Comparison of ENCODE assay signal across 8 mouse cellular contexts in the genomic region with DNA sequence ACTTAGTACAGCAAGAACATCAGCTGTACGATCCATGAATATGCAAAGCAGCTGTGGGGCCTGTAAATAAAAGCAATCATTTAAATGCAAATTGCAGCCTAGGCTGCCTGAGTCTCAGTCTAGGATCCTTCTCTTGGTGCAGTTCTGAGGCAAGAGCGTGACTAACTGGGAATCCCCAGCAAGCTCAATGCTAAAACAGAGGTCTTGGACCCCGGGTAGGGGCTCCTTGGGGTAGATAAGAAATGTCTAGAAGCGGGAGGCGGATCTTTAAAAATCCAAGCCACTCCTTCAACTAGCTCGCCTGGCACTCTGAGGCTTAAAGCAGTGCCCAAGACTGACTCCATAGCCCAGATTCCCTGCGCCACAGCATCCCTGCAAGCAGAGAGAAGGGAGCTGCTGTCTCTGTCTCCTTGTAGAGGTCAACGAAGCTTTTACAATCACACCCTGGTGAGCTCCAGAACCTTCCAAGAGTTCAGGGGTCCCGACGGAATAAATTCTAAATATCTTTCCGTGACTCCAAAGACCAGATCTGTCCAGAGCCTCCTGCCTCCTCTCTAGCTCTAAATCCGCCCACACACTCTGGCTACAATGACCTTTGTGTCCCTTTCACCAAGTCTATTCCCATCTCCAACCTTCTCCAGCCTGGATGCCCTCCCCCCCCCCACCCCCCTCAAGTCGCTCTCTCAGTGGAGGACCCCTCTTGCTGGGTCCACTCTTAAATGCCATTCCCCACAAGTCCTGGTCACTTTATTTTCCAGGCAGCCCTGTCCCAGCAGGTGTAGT. TPM values are rescaled to one million over a fixed set of nuclear protein-coding genes. Genes with fewer than 3 reads are reported as not detected.
DNase-seq lines count a peak whose midpoint lies in the region; ATAC-seq and TF ChIP-seq lines count a peak whose summit lies in the region.

No protein-coding gene starts in this region.

- no peak for TF ChIP-seq CTCF in cerebellum, adult 2 months (IDR thresholded peaks at IDR 0.05; ENCODE audit: borderline replicate concordance, insufficient read depth, low read depth, low read length)
- TF ChIP-seq CTCF in lung, embryonic 14.5 days (IDR thresholded peaks at IDR 0.05; ENCODE audit: low read depth): no peak

- peak overlapping the region; percentile 70; the same call in 1 of the 2 replicates for H3K27ac ChIP-seq in cerebellum, adult 2 months (ENCODE audit: insufficient read depth, low read length)
- H3K27ac ChIP-seq in lung, embryonic 14.5 days (ENCODE audit: low read depth): no peak overlapping the region
- H3K27ac ChIP-seq in intestine, embryonic 14.5 days (ENCODE audit: low read depth): no peak overlapping the region
- H3K27ac ChIP-seq in stomach, embryonic 14.5 days (ENCODE audit: low read length): no peak overlapping the region

- DNase-seq in cerebellum, adult 2 months: peak in 1 of 2 experiments; percentile 58
- DNase-seq in cerebellum, postnatal 4 days (ENCODE audit: low spot score in 2 of 2): no peak
- peak; percentile 4 for DNase-seq in lung, embryonic 14.5 days
- DNase-seq in lung, adult 18-20 months: no peak
- no peak for DNase-seq in intestine, embryonic 14.5 days (ENCODE audit: low spot score)
- DNase-seq in layer of hippocampus, postnatal 10 days (ENCODE audit: low spot score in 2 of 2): no peak
- no peak for DNase-seq in urinary bladder, postnatal 36 days (ENCODE audit: low spot score in 2 of 2)

- 13% methylated on average over 13 of the region's 13 CpGs for WGBS in cerebellum, adult 2 months
- 58% methylated on average over 13 of the region's 13 CpGs for WGBS in lung, embryonic 14.5 days
- WGBS in intestine, embryonic 14.5 days: 50% methylated on average over 13 of the region's 13 CpGs
- WGBS in stomach, embryonic 14.5 days: 57% methylated on average over 13 of the region's 13 CpGs

- H3K4me2 ChIP-seq in lung, embryonic 14.5 days: peak overlapping the region; percentile 91
- peak overlapping the region; percentile 85 for H3K4me2 ChIP-seq in intestine, embryonic 14.5 days (ENCODE audit: low read length)
- peak overlapping the region; percentile 97 for H3K4me2 ChIP-seq in stomach, embryonic 14.5 days (replicated peaks; ENCODE audit: low read depth, low read length)

- no peak overlapping the region for H3K9ac ChIP-seq in lung, embryonic 14.5 days
- H3K9ac ChIP-seq in intestine, embryonic 14.5 days (ENCODE audit: low read length): no peak overlapping the region
- H3K9ac ChIP-seq in stomach, embryonic 14.5 days (replicated peaks; ENCODE audit: low read depth, low read length): no peak overlapping the region

- peaks cover 21% of the 10 kb centered on the region for H3K4me1 ChIP-seq in cerebellum, adult 2 months (ENCODE audit: control insufficient read depth, insufficient read depth, low read length)
- peaks cover 18% of the 10 kb centered on the region for H3K4me1 ChIP-seq in lung, embryonic 14.5 days (ENCODE audit: insufficient read depth)
- peaks cover 6% of the 10 kb centered on the region; the same call in 1 of the 2 replicates for H3K4me1 ChIP-seq in intestine, embryonic 14.5 days (replicated peaks; ENCODE audit: control insufficient read depth, insufficient read depth, low read length)
- peaks cover 11% of the 10 kb centered on the region; the same call in 1 of the 2 replicates for H3K4me1 ChIP-seq in stomach, embryonic 14.5 days (ENCODE audit: control insufficient read depth, insufficient read depth, low read length)

- ATAC-seq in lung, embryonic 14.5 days (ENCODE audit: insufficient read depth): no peak
- no peak for ATAC-seq in intestine, embryonic 14.5 days (replicated peaks; ENCODE audit: low FRiP score, low TSS enrichment, low read depth)
- no peak for ATAC-seq in stomach, embryonic 14.5 days (ENCODE audit: insufficient number of reproducible peaks, insufficient read depth, low FRiP score, low read depth)

- no peaks in the 10 kb centered on the region for H3K27me3 ChIP-seq in cerebellum, adult 2 months (ENCODE audit: control insufficient read depth, insufficient read depth, low read length)
- H3K27me3 ChIP-seq in lung, embryonic 14.5 days (ENCODE audit: insufficient read depth, low read length): no peaks in the 10 kb centered on the region
- no peaks in the 10 kb centered on the region for H3K27me3 ChIP-seq in intestine, embryonic 14.5 days (replicated peaks; ENCODE audit: control insufficient read depth, insufficient read depth, low read length)
- H3K27me3 ChIP-seq in stomach, embryonic 14.5 days (ENCODE audit: control insufficient read depth, insufficient read depth, low read length): no peaks in the 10 kb centered on the region

- H3K36me3 ChIP-seq in lung, embryonic 14.5 days (ENCODE audit: insufficient read depth): no peaks in the 10 kb centered on the region
- no peaks in the 10 kb centered on the region for H3K36me3 ChIP-seq in intestine, embryonic 14.5 days (ENCODE audit: control insufficient read depth, insufficient read depth, low read length)
- no peaks in the 10 kb centered on the region for H3K36me3 ChIP-seq in stomach, embryonic 14.5 days (ENCODE audit: control insufficient read depth, insufficient read depth, low read length)

- no peak for TF ChIP-seq POLR2A in cerebellum, adult 2 months (IDR thresholded peaks at IDR 0.05; ENCODE audit: borderline replicate concordance, insufficient read depth, low read length)

- H3K9me3 ChIP-seq in lung, embryonic 14.5 days (ENCODE audit: low read depth, low read length): no peaks in the 10 kb centered on the region
- no peaks in the 10 kb centered on the region for H3K9me3 ChIP-seq in intestine, embryonic 14.5 days (ENCODE audit: control insufficient read depth, low read length)
- H3K9me3 ChIP-seq in stomach, embryonic 14.5 days (ENCODE audit: control insufficient read depth, low read depth, low read length): no peaks in the 10 kb centered on the region

- H3K4me3 ChIP-seq in cerebellum, adult 2 months (replicated peaks; ENCODE audit: insufficient read depth, low read depth, low read length): peak overlapping the region; percentile 66
- peak overlapping the region; percentile 61; the same call in 1 of the 2 replicates for H3K4me3 ChIP-seq in lung, embryonic 14.5 days (ENCODE audit: low read depth, low read length)
- no peak overlapping the region for H3K4me3 ChIP-seq in intestine, embryonic 14.5 days (ENCODE audit: low read depth, low read length)
- peak overlapping the region; percentile 65 for H3K4me3 ChIP-seq in stomach, embryonic 14.5 days (ENCODE audit: low read depth, low read length)

RNA-seq across cellular contexts. Expression of gene Gprc5b, which starts 2.2 kb away (rescaled TPM):
- polyA plus RNA-seq in cerebellum, adult 2 months (2012; rRNA removed): 339 and 347 TPM in 2 replicates
- polyA plus RNA-seq in lung, embryonic 14.5 days (2014; fragmentation: Nextera tagmentation; extraction: Ambion mirVana): 7.6 and 10.9 TPM in 2 replicates
- 6.0 and 7.9 TPM in 2 replicates for polyA plus RNA-seq in intestine, embryonic 14.5 days (2014; fragmentation: Nextera tagmentation; extraction: Ambion mirVana)
- 7.0 TPM in 2 replicates for polyA plus RNA-seq in stomach, embryonic 14.5 days (2014; fragmentation: Nextera tagmentation; extraction: Ambion mirVana)
- 10 to 100 TPM; 43.1 to 44.1 TPM for total RNA-seq in layer of hippocampus, postnatal 10 days (2021)

Comparison
In these comparisons a context has a peak if more than half of its experiments do, and no peak if none do; other contexts are left out.
1. RNA of gene Gprc5b, which starts 2.2 kb away (polyA plus RNA-seq): 339 to 347 TPM in cerebellum, adult 2 months; 6.0 to 7.9 TPM in intestine, embryonic 14.5 days, 7.6 to 10.9 TPM in lung, embryonic 14.5 days and 7.0 TPM in stomach, embryonic 14.5 days; every median in the first group is over 10 times any median in the second.
2. Peak in every context shown above with its lines, with median percentiles within 50 percentile points of each other: H3K4me2 ChIP-seq.